Mouse (Mus musculus): ENCODE data around the gene Clec10a.

The Clec10a gene

GRCm38 (mm10) chr11:70180496-70180895, 24.5 kb downstream of the Clec10a start:
- no peak for DNase-seq (ENCODE audit: low read depth, low spot score)

- DNase-seq (ENCODE audit: low read depth, low spot score) = no peak
These were observed 29.1 kb downstream of the Clec10a start for GRCm38 (mm10) chr11:70185120-70185519.

GRCm38 (mm10) chr11:70189319-70190134, 33.5 kb downstream of the Clec10a start:
- DNase-seq (ENCODE audit: low read depth, low spot score) = no peak

GRCm38 (mm10) chr11:70191188-70191587, 35.2 kb downstream of the Clec10a start:
- DNase-seq (ENCODE audit: low read depth, low spot score) = no peak

DNA sequence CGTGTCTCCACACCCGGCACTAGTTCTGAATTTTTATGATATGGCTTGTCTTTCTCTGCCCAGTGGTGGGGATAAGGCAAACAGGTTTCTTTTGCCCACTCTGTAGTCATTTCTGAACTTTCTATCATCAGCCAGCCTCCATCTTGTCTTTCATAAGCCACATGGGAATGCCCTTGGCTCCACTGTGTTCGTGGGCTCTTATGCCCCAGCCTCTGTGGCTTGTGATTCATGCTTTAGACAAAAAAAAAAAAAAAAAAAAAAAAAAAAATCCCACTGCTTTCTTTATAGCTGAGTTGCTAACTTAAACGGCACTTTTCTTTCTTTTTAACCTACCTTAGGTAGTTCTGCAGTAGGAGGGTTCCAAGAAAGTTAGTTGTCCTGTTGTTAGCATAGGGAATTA, 36.2 kb downstream of the Clec10a start:
- DNase-seq (ENCODE audit: low read depth, low spot score) = no peak

GRCm38 (mm10) chr11:70193354-70194285, 37.6 kb downstream of the Clec10a start:
- no peak for DNase-seq (ENCODE audit: low read depth, low spot score)

GRCm38 (mm10) chr11:70198332-70198731, 42.3 kb downstream of the Clec10a start:
- no peak for DNase-seq (ENCODE audit: low read depth, low spot score)

- DNase-seq (ENCODE audit: low read depth, low spot score) = no peak
These were observed 43.1 kb downstream of the Clec10a start for GRCm38 (mm10) chr11:70199107-70199506.

- no peak for DNase-seq (ENCODE audit: low read depth, low spot score)
These were observed 44.1 kb downstream of the Clec10a start for GRCm38 (mm10) chr11:70200036-70200608.

DNA sequence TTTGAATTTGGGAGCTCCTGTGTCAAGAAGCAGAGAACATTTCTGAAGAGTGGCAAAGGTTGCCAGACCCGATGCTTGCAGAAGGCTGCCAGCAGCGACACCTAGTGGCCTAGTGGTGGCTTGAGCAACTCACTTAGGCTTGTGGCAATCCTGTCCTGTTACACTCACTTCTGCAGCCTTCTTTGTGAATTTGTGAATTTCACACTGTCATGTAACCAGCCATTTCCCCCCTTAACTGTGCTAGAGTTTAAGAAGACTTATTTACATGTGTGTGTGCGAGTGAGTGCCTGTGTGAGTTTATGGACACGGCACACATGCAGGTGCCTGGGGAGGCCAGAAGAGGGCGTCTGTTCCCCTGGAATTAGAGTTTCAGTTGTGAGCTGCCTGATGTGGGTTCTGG, 45.7 kb downstream of the Clec10a start:
- DNase-seq (ENCODE audit: low read depth, low spot score) = peak; percentile 83

- DNase-seq (ENCODE audit: low read depth, low spot score) = no peak
These were observed 50.8 kb downstream of the Clec10a start for GRCm38 (mm10) chr11:70206801-70207200.

DNA sequence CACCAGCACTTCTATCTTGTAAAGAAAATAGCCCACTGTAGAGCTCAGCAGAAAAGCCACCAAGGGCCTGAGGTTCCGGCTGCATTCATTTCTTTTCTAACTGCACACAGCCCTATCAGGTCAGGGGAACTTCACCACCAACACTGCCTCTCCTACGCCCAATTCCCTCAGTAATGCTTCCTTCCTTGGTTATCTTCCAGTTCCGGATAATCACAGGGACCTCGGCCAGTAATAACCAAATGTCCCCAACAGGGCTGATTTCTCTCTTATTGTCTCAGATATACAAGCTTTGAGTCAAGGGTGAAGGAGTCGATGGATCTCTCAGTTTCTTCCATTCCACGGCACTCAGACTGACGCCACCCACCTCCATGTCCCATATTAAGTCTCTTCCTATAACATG, 51.3 kb downstream of the Clec10a start:
- no peak for DNase-seq (ENCODE audit: low read depth, low spot score)

- no peak for DNase-seq (ENCODE audit: low read depth, low spot score)
These were observed 52.9 kb downstream of the Clec10a start for GRCm38 (mm10) chr11:70208778-70209388.

DNA sequence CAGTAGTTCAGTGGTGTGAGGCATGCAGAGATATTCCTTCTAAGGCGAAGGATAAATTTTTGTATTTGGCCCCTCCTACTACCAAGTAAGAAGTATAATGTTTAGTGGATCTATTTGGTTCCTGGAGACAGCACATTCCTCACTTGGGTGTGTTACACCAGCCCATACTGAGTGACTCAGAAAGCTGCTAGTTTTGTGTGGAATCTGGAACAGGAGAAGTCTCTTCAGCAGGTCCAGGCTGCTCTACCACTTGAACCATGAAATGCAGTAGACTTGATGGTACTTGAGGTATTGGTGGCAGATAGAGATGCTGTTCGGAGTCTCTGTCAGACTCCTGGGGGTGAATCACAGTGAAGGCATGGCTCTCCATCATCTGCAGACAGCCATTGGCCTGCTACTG, 54.7 kb downstream of the Clec10a start:
- DNase-seq (ENCODE audit: low read depth, low spot score) = no peak

- no peak for DNase-seq (ENCODE audit: low read depth, low spot score)
These were observed 56.0 kb downstream of the Clec10a start for GRCm38 (mm10) chr11:70211972-70212371.

- DNase-seq (ENCODE audit: low read depth, low spot score) = no peak
These were observed 56.4 kb downstream of the Clec10a start, which contains the start of gene Slc16a11 for GRCm38 (mm10) chr11:70212423-70212822. Gene Slc16a11 (plus strand): TSS chr11:70212752.

DNA sequence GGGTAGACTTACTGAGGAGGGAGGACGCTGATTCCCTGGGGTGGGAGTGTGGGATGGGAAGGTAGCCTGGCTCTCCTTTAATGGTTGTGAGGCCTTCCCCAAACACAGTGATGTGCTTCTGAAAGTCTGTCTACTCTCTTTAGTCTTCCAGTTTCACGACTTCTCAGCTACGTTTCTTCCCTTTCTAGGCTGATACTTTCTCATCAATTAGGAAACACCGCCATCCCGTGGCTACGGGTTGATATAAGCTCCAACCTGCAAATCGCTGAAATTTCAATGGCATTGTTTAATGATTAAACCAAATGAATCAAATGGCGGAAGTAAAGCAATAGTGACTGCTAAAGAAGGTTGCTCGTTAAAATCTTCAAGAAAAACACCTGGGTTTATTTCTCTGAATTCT, 56.9 kb downstream of the Clec10a start:
- peak; percentile 63 for DNase-seq (ENCODE audit: low read depth, low spot score)

DNA sequence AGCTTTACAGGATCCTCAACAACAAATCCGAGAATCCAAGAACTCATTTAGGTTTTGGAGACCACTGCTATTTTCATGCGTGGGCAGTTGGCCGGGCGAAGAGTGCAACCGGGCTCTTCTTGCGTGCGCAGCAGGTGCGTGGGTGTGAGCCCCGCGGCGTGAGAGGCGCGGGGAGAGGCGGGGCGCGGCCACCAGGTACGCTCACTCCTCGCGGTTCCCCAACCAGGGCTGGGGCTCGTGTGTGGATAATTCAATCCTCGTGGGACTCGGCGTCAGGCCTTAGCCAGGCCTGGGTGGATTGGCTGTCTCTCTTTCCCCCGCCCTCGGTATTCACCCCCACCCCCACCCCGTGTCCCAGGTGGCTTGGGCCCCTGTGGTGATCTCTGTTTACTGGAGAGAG, 57.7 kb downstream of the Clec10a start:
- DNase-seq (ENCODE audit: low read depth, low spot score) = no peak

DNA sequence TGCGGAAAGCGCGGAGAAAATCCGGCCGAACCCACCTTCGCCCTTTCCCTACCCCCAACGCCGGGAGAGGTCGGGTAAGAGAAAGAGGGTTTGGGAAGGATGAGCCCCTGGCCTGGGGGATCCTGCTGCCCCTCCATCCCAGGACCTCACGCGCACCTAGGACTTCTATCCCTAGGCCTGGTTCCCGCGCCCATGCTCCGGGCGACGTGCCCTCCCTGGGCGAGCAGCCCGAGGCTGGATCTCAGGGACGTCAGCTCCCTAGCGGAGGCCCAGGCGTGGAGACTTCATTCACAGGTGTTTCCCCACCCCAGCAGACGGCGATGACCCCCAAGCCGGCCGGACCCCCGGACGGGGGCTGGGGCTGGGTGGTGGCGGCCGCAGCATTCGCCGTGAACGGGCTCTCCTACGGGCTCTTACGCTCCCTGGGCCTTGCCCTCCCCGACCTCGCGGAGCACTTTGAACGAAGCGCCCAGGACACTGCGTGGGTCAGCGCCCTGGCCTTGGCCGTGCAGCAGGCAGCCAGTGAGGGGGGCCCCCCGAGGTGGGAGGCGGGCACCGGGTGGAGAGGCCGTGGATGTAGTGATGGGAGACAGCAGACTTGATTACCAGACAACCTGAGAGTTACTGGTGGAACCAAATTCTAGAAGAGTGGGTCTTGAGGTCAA, 58.3 kb downstream of the Clec10a start:
- DNase-seq (ENCODE audit: low read depth, low spot score) = no peak

DNA sequence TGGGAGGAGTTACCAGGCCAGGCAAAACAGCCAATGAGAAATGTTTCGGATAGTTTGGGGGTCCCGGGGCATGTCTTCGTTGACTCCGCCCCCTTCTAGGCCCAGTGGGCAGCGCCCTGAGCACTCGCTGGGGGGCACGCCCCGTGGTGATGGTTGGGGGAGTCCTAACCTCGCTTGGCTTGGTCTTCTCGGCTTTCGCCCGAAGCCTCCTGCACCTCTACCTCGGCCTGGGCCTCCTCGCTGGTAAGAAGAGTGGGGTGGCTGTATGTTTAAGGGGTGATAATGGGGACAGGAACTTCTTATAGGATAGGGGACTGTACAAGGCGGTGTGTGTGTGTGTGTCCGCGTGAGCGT, 58.8 kb downstream of the Clec10a start:
- no peak for DNase-seq (ENCODE audit: low read depth, low spot score)

DNA sequence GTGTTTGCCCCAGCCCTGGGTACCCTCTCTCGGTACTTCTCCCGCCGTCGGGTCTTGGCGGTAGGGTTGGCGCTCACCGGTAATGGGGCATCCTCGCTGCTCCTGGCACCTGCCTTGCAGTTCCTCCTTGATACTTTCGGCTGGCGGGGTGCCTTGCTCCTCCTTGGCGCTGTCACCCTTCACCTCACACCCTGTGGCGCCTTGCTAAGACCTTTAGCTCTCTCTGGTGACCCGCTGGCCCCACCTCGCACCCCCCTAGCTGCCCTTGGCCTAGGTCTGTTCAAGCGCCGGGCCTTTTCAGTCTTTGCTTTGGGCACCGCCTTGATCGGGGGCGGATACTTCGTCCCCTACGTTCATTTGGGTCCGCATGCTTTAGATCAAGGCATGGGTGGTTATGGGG, 59.3 kb downstream of the Clec10a start:
- DNase-seq (ENCODE audit: low read depth, low spot score) = no peak

Data from forelimb bud, embryonic 11.5 days (tissue).